Mouse (Mus musculus) MN1 (cell line): Measurements from ENCODE around the gene Pakap.

Source experiments
- DNase-seq: peaks from one replicate; pipeline ENCODE4 v3.0.0-alpha.2; 2016; ENCODE audit warnings: low spot score

Pakap gene

GRCm38 (mm10) chr4:57916201-57916661, 348.3 kb downstream of the Pakap start, which contains the start of gene D630039A03Rik:
TSS of gene D630039A03Rik (minus strand) at chr4:57916297.
- no peak for DNase-seq

- no peak for DNase-seq
Observed at GRCm38 (mm10) chr4:57916711-57917110, 348.7 kb downstream of the Pakap start.

GRCm38 (mm10) chr4:57919494-57920423, 351.8 kb downstream of the Pakap start:
- no peak for DNase-seq

- no peak for DNase-seq
Observed at GRCm38 (mm10) chr4:57920522-57920921, 352.5 kb downstream of the Pakap start.

- no peak for DNase-seq
Observed at GRCm38 (mm10) chr4:57922171-57922570, 354.2 kb downstream of the Pakap start.

- no peak for DNase-seq
Observed at GRCm38 (mm10) chr4:57924556-57925071, 356.6 kb downstream of the Pakap start.

GRCm38 (mm10) chr4:57927464-57928205, 359.7 kb downstream of the Pakap start:
- no peak for DNase-seq

GRCm38 (mm10) chr4:57930559-57931170, 362.7 kb downstream of the Pakap start:
- no peak for DNase-seq

- no peak for DNase-seq
Observed at GRCm38 (mm10) chr4:57934181-57934580, 366.2 kb downstream of the Pakap start.

GRCm38 (mm10) chr4:57937292-57937691, 369.3 kb downstream of the Pakap start:
- DNase-seq = no peak

GRCm38 (mm10) chr4:57940631-57941030, 372.7 kb downstream of the Pakap start:
- no peak for DNase-seq

GRCm38 (mm10) chr4:57942892-57943291, 374.9 kb downstream of the Pakap start:
- no peak for DNase-seq
